Mouse (Mus musculus): ENCODE data around the gene Tmem242. TPM values are rescaled to one million over a fixed set of nuclear protein-coding genes. Genes with fewer than 3 reads are reported as not detected.

Tmem242 gene
- polyA plus RNA-seq, 1 experiment from 2014 or later, result 84.3 TPM

GRCm38 (mm10) chr17:5377151-5377929 is 62.7 kb downstream of the Tmem242 start:
- H3K9me3 ChIP-seq (ENCODE audit: low read length), result no peaks in the 10 kb centered on the region
- no peaks in the 10 kb centered on the region for H3K36me3 ChIP-seq (ENCODE audit: insufficient read depth, low read length)
- no peaks in the 10 kb centered on the region for H3K4me1 ChIP-seq (ENCODE audit: insufficient read depth, low read depth, low read length)
- no peak overlapping the region for H3K4me3 ChIP-seq (ENCODE audit: low read depth, low read length)
- no peak for ATAC-seq
- 30% methylated on average over 11 of the region's 11 CpGs for WGBS
- no peak for TF ChIP-seq EP300 (IDR thresholded peaks at IDR 0.05)
- no peak for TF ChIP-seq CTCF (IDR thresholded peaks at IDR 0.05)
- H3K4me2 ChIP-seq (replicated peaks; ENCODE audit: low read depth, low read length), result no peak overlapping the region
- H3K27me3 ChIP-seq (replicated peaks; ENCODE audit: insufficient read depth, low read length), result no peaks in the 10 kb centered on the region
- DNase-seq (ENCODE audit: low spot score), result no peak
- H3K27ac ChIP-seq (ENCODE audit: low read length), result no peak overlapping the region
- no peak overlapping the region for H3K9ac ChIP-seq (replicated peaks; ENCODE audit: low read depth)

- ATAC-seq (no peak), DNase-seq (ENCODE audit: low spot score) (no peak)
- Histone ChIP-seq H3K4me2 (replicated peaks; ENCODE audit: low read depth, low read length) (no peak overlapping the region), H3K27ac (ENCODE audit: low read length) (no peak overlapping the region), H3K9me3 (ENCODE audit: low read length) (no peaks in the 10 kb centered on the region), H3K9ac (replicated peaks; ENCODE audit: low read depth) (no peak overlapping the region), H3K4me1 (ENCODE audit: insufficient read depth, low read depth, low read length) (no peaks in the 10 kb centered on the region), H3K27me3 (replicated peaks; ENCODE audit: insufficient read depth, low read length) (no peaks in the 10 kb centered on the region), H3K4me3 (ENCODE audit: low read depth, low read length) (no peak overlapping the region), H3K36me3 (ENCODE audit: insufficient read depth, low read length) (no peaks in the 10 kb centered on the region)
- TF ChIP-seq CTCF (IDR thresholded peaks at IDR 0.05), result no peak
- TF ChIP-seq EP300 (IDR thresholded peaks at IDR 0.05), result no peak
- WGBS, result 74% methylated on average over 8 of the region's 8 CpGs
These were observed 67.1 kb downstream of the Tmem242 start for GRCm38 (mm10) chr17:5372951-5373350.

GRCm38 (mm10) chr17:5371521-5371920 is 68.5 kb downstream of the Tmem242 start:
- 64% methylated on average over 7 of the region's 7 CpGs for WGBS
- H3K27ac ChIP-seq (ENCODE audit: low read length), result no peak overlapping the region
- ATAC-seq (no peak), DNase-seq (ENCODE audit: low spot score) (no peak)
- no peak for TF ChIP-seq EP300 (IDR thresholded peaks at IDR 0.05)
- H3K9me3 ChIP-seq (ENCODE audit: low read length), result no peaks in the 10 kb centered on the region
- H3K36me3 ChIP-seq (ENCODE audit: insufficient read depth, low read length), result no peaks in the 10 kb centered on the region
- H3K4me3 ChIP-seq (ENCODE audit: low read depth, low read length), result no peak overlapping the region
- H3K27me3 ChIP-seq (replicated peaks; ENCODE audit: insufficient read depth, low read length), result no peaks in the 10 kb centered on the region
- no peaks in the 10 kb centered on the region for H3K4me1 ChIP-seq (ENCODE audit: insufficient read depth, low read depth, low read length)
- H3K4me2 ChIP-seq (replicated peaks; ENCODE audit: low read depth, low read length), result no peak overlapping the region
- H3K9ac ChIP-seq (replicated peaks; ENCODE audit: low read depth), result no peak overlapping the region

- TF ChIP-seq EP300 (IDR thresholded peaks at IDR 0.05), result no peak
- no peak for TF ChIP-seq CTCF (IDR thresholded peaks at IDR 0.05)
- Histone ChIP-seq H3K36me3 (ENCODE audit: insufficient read depth, low read length) (no peaks in the 10 kb centered on the region), H3K4me1 (ENCODE audit: insufficient read depth, low read depth, low read length) (no peaks in the 10 kb centered on the region), H3K9me3 (ENCODE audit: low read length) (no peaks in the 10 kb centered on the region), H3K4me3 (ENCODE audit: low read depth, low read length) (no peak overlapping the region), H3K27ac (ENCODE audit: low read length) (no peak overlapping the region), H3K4me2 (replicated peaks; ENCODE audit: low read depth, low read length) (no peak overlapping the region), H3K9ac (replicated peaks; ENCODE audit: low read depth) (no peak overlapping the region), H3K27me3 (replicated peaks; ENCODE audit: insufficient read depth, low read length) (no peaks in the 10 kb centered on the region)
- WGBS, result 67% methylated on average over 4 of the region's 4 CpGs
- ATAC-seq, result no peak
- DNase-seq (ENCODE audit: low spot score), result no peak
These were observed 69.0 kb downstream of the Tmem242 start for GRCm38 (mm10) chr17:5371032-5371431.

GRCm38 (mm10) chr17:5365992-5366398 is 74.1 kb downstream of the Tmem242 start:
- H3K9ac ChIP-seq (replicated peaks; ENCODE audit: low read depth), result no peak overlapping the region
- TF ChIP-seq EP300 (IDR thresholded peaks at IDR 0.05), result no peak
- TF ChIP-seq CTCF (IDR thresholded peaks at IDR 0.05), result no peak
- WGBS, result 63% methylated on average over 8 of the region's 8 CpGs
- no peaks in the 10 kb centered on the region for H3K4me1 ChIP-seq (ENCODE audit: insufficient read depth, low read depth, low read length)
- H3K36me3 ChIP-seq (ENCODE audit: insufficient read depth, low read length), result no peaks in the 10 kb centered on the region
- no peaks in the 10 kb centered on the region for H3K27me3 ChIP-seq (replicated peaks; ENCODE audit: insufficient read depth, low read length)
- no peak overlapping the region for H3K4me2 ChIP-seq (replicated peaks; ENCODE audit: low read depth, low read length)
- no peak for ATAC-seq
- H3K27ac ChIP-seq (ENCODE audit: low read length), result no peak overlapping the region
- H3K4me3 ChIP-seq (ENCODE audit: low read depth, low read length), result no peak overlapping the region
- no peaks in the 10 kb centered on the region for H3K9me3 ChIP-seq (ENCODE audit: low read length)
- no peak for DNase-seq (ENCODE audit: low spot score)

Small RNA genes lying within 50 kb of the gene (microRNA-seq; reads per million reads assigned to microRNA genes)
- not detected for gene Gm22475

Other genes with a start within 250 kb of the Tmem242 start
- not detected in 2 replicates for gene Ldhal6b, start 21.5 kb downstream of the Tmem242 start, polyA plus RNA-seq (2015; fragmentation: Nextera tagmentation; extraction: Ambion mirVana)
- gene Zdhhc14, start 52.3 kb upstream of the Tmem242 start, polyA plus RNA-seq (2015; fragmentation: Nextera tagmentation; extraction: Ambion mirVana), result 4.2 and 4.6 TPM in 2 replicates

Measured in lung, postnatal 0 days (tissue).